Mouse (Mus musculus) MEL (cell line): ENCODE results near the gene Foxf2. TPM values are rescaled to one million over a fixed set of nuclear protein-coding genes. Genes with fewer than 3 reads are reported as not detected.

Experiments
- DNase-seq: peaks from one replicate; pipeline ENCODE4 v3.0.0; 2011; ENCODE audit warnings: low read depth, low spot score
- H3K27ac ChIP-seq: 2 replicates; pipeline ENCODE4 v1.5.1; 2012; ENCODE audit warnings: low read depth, mild to moderate bottlenecking, control low read depth, low read length, moderate library complexity; ENCODE audit not compliant: control insufficient read depth
- H3K27me3 ChIP-seq, 2 experiments: fragments of 150-350 bp in 1 of 2; sonication (generic) in 1 of 2; 2 replicates each; pipeline ENCODE4 v1.6.1; 2012; ENCODE audit warnings: low read length in 2 of 2, mild to moderate bottlenecking in 2 of 2, improper control_type of control experiment in 1 of 2, moderate library complexity in 1 of 2; ENCODE audit not compliant: insufficient read depth in 2 of 2, control insufficient read depth in 1 of 2
- H3K36me3 ChIP-seq, 2 experiments: 2 replicates each; pipeline ENCODE4 v1.6.1; 2012 to 2014; ENCODE audit warnings: low read length in 2 of 2, improper control_type of control experiment in 1 of 2, inconsistent platforms in 1 of 2, mild to moderate bottlenecking in 1 of 2; ENCODE audit not compliant: insufficient read depth in 2 of 2, control insufficient read depth in 1 of 2
- H3K4me1 ChIP-seq, 2 experiments: fragments of 150-350 bp in 1 of 2; sonication (generic) in 1 of 2; 2 replicates each; pipeline ENCODE4 v1.6.1; 2012; ENCODE audit warnings: low read length in 2 of 2, improper control_type of control experiment in 1 of 2, mild to moderate bottlenecking in 1 of 2; ENCODE audit not compliant: insufficient read depth in 2 of 2, control insufficient read depth in 1 of 2
- H3K4me3 ChIP-seq, 2 experiments: fragments of 150-350 bp in 1 of 2; sonication (generic) in 1 of 2; 2 replicates each; pipeline ENCODE4 v1.5.1; 2012; ENCODE audit warnings: low read depth in 2 of 2, low read length in 2 of 2, mild to moderate bottlenecking in 2 of 2, moderate library complexity in 2 of 2, control low read depth in 1 of 2, improper control_type of control experiment in 1 of 2; ENCODE audit not compliant: control insufficient read depth in 1 of 2, insufficient read depth in 1 of 2
- H3K79me2 ChIP-seq: 2 replicates; pipeline ENCODE4 v1.6.1; 2012; ENCODE audit warnings: mild to moderate bottlenecking, low read length, moderate library complexity; ENCODE audit not compliant: control insufficient read depth, poor library complexity, insufficient read depth
- H3K9ac ChIP-seq: 2 replicates; pipeline ENCODE4 v1.6.1; 2012; ENCODE audit warnings: low read depth, mild to moderate bottlenecking, control low read depth, low read length, moderate library complexity; ENCODE audit not compliant: control insufficient read depth, poor library complexity, severe bottlenecking
- H3K9me3 ChIP-seq: fragments of 150-350 bp; sonication (generic); replicated peaks from 2 replicates; pipeline ENCODE4 v1.6.1; 2012; ENCODE audit warnings: mild to moderate bottlenecking, low read length, improper control_type of control experiment, moderate library complexity; ENCODE audit not compliant: insufficient read depth
- CHD1 ChIP-seq: IDR thresholded peaks from 2 replicates; pipeline ENCODE4 v1.6.1; 2012; ENCODE audit warnings: low read depth, mild to moderate bottlenecking, inconsistent platforms, low read length, improper control_type of control experiment
- CHD2 ChIP-seq: IDR thresholded peaks from 2 replicates; pipeline ENCODE4 v1.6.1; 2011; ENCODE audit warnings: low read length, improper control_type of control experiment
- CTCF ChIP-seq, 3 experiments: IDR thresholded peaks in 2 of 3; conservative IDR thresholded peaks in 1 of 3; 2 replicates each; pipeline ENCODE4 v1.5.1; 2011 to 2012; ENCODE audit warnings: low read length in 3 of 3, low read depth in 2 of 3, mild to moderate bottlenecking in 2 of 3, improper control_type of control experiment in 1 of 3, inconsistent platforms in 1 of 3, mixed read lengths in 1 of 3, moderate library complexity in 1 of 3; ENCODE audit not compliant: control insufficient read depth in 1 of 3, insufficient read depth in 1 of 3, poor library complexity in 1 of 3, severe bottlenecking in 1 of 3
- E2F4 ChIP-seq: IDR thresholded peaks from 2 replicates; pipeline ENCODE4 v1.6.1; 2011; ENCODE audit warnings: low read depth, low read length, improper control_type of control experiment, borderline replicate concordance
- ELF1 ChIP-seq: IDR thresholded peaks from 2 replicates; pipeline ENCODE4 v1.6.1; 2014; ENCODE audit warnings: low read depth, mild to moderate bottlenecking, inconsistent platforms, low read length, improper control_type of control experiment, moderate library complexity
- EP300 ChIP-seq, 2 experiments: IDR thresholded peaks; 2 replicates each; pipeline ENCODE4 v1.6.1; 2011; ENCODE audit warnings: improper control_type of control experiment in 2 of 2, low read length in 2 of 2, low read depth in 1 of 2, mild to moderate bottlenecking in 1 of 2
- ETS1 ChIP-seq: IDR thresholded peaks from 2 replicates; pipeline ENCODE4 v1.6.1; 2012; ENCODE audit warnings: low read depth, mild to moderate bottlenecking, inconsistent platforms, low read length, improper control_type of control experiment, moderate library complexity
- HCFC1 ChIP-seq: IDR thresholded peaks from 2 replicates; pipeline ENCODE4 v1.6.1; 2012; ENCODE audit warnings: low read depth, mild to moderate bottlenecking, inconsistent platforms, low read length, improper control_type of control experiment, moderate library complexity
- JUND ChIP-seq: IDR thresholded peaks from 2 replicates; pipeline ENCODE4 v1.6.1; 2011; ENCODE audit warnings: low read depth, mild to moderate bottlenecking, improper control_type of control experiment, low read length
- MAFK ChIP-seq: IDR thresholded peaks from 2 replicates; pipeline ENCODE4 v1.6.1; 2011; ENCODE audit warnings: low read depth, mild to moderate bottlenecking, low read length, improper control_type of control experiment, borderline replicate concordance
- MXI1 ChIP-seq: IDR thresholded peaks from 2 replicates; pipeline ENCODE4 v1.6.1; 2011; ENCODE audit warnings: mild to moderate bottlenecking, low read depth, low read length, improper control_type of control experiment
- MYC ChIP-seq: IDR thresholded peaks from 2 replicates; pipeline ENCODE4 v1.6.1; 2011; ENCODE audit warnings: low read depth, mild to moderate bottlenecking, low read length, improper control_type of control experiment, moderate library complexity
- NELFE ChIP-seq: IDR thresholded peaks from 2 replicates; pipeline ENCODE4 v1.6.1; 2011; ENCODE audit warnings: low read depth, low read length, improper control_type of control experiment
- NRF1 ChIP-seq: IDR thresholded peaks from 2 replicates; pipeline ENCODE4 v1.6.1; 2014; ENCODE audit warnings: low read depth, mild to moderate bottlenecking, inconsistent platforms, low read length, improper control_type of control experiment, moderate library complexity; ENCODE audit not compliant: poor library complexity, insufficient read depth, severe bottlenecking
- POLR2AphosphoS5 ChIP-seq: IDR thresholded peaks from 2 replicates; pipeline ENCODE4 v1.6.1; 2012; ENCODE audit warnings: low read depth, borderline replicate concordance, mild to moderate bottlenecking, inconsistent platforms, low read length, moderate library complexity, mixed read lengths
- RCOR1 ChIP-seq: IDR thresholded peaks from 2 replicates; pipeline ENCODE4 v1.6.1; 2012; ENCODE audit warnings: low read depth, mild to moderate bottlenecking, inconsistent platforms, low read length, improper control_type of control experiment
- SIN3A ChIP-seq: IDR thresholded peaks from 2 replicates; pipeline ENCODE4 v1.6.1; 2012; ENCODE audit warnings: low read length, improper control_type of control experiment, inconsistent platforms
- USF2 ChIP-seq, 2 experiments: IDR thresholded peaks; 2 replicates each; pipeline ENCODE4 v1.6.1; 2011 to 2012; ENCODE audit warnings: improper control_type of control experiment in 2 of 2, low read length in 2 of 2, borderline replicate concordance in 1 of 2, inconsistent platforms in 1 of 2, low read depth in 1 of 2, mild to moderate bottlenecking in 1 of 2; ENCODE audit not compliant: insufficient read depth in 1 of 2
- ZKSCAN1 ChIP-seq: IDR thresholded peaks from 2 replicates; pipeline ENCODE4 v1.6.1; 2012; ENCODE audit warnings: low read depth, mild to moderate bottlenecking, inconsistent platforms, low read length, improper control_type of control experiment, moderate library complexity
- ZMIZ1 ChIP-seq: IDR thresholded peaks from 2 replicates; pipeline ENCODE4 v1.6.1; 2012; ENCODE audit warnings: low read depth, mild to moderate bottlenecking, inconsistent platforms, low read length, improper control_type of control experiment, moderate library complexity
- ZNF384 ChIP-seq: IDR thresholded peaks from 2 replicates; pipeline ENCODE4 v1.6.1; 2012; ENCODE audit warnings: low read depth, mild to moderate bottlenecking, inconsistent platforms, low read length, improper control_type of control experiment
- polyA plus RNA-seq, 2 experiments: library from polyadenylated mRNA; stranded (reverse) in 1 of 2; unstranded in 1 of 2; fragments of >175 nt in 1 of 2; fragments of >200 nt in 1 of 2; gene quantifications; 2 replicates each; pipeline versions ENCODE4 v1.2.1 to v1.2.4; 2012; ENCODE audit warnings: low replicate concordance in 2 of 2, low read depth in 1 of 2; ENCODE audit not compliant: insufficient read length in 2 of 2, insufficient read depth in 1 of 2, missing spikeins in 1 of 2
- total RNA-seq: library from RNA; depleted of rRNA; stranded (reverse); fragments of 300-350 nt; gene quantifications from 2 replicates; pipeline ENCODE4 v1.2.3, GENCODE M21; 2012; rRNA removed

Gene Foxf2
- total RNA-seq: not detected in 2 replicates
- not detected for polyA plus RNA-seq

DNA sequence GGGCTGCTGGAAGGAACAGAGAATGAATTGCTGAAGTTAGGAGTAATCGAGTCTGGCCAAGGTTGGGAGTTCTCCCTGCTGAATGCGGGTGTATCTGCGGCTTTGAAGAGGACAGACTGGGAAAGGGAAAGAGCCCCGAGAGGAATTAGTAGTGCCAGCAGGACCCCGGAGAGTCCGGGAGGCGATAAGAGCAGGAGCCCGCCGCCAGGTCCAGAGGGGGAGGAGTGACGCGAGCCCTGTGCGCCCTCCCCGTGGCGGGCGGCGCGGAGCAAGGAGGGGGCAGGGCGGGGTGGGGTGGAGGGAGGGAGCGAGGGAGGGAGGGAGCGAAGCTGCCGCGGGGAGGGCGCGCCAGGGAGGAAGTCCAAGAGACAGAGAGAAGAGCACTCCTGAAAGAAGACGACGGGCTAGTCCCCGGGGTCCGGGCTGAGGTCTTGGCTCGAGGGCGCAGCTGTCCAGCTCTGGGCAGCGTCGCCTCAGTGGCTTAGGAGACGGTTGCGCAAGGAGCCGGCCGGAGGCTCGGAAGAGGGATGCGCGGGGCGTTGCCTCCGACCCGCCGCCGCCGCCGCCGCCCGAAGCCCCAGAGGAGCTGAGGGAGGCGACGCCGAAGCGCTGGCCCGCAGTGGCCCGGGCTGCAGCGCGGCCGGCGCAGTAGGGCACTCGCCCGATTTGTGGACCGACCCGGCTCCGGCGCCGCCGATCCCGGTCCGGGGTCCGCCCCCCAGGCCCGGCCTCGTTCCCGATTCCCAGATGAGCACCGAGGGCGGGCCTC, at the start of gene Foxf2:
Foxf2 (plus strand) TSS at position 484 of the 769 bp plus-strand sequence.
- Histone ChIP-seq H3K4me3 (no peak within 1 kb of the TSS), H3K79me2 (no peaks in the 10 kb centered on the region), H3K9ac (no peak within 1 kb of the TSS), H3K9me3 (no peaks in the 10 kb centered on the region), H3K27ac (no peak within 1 kb of the TSS), H3K36me3 (no peaks in the 10 kb centered on the region), H3K27me3 (no peaks in the 10 kb centered on the region), H3K4me1 (no peaks in the 10 kb centered on the region)
- TF ChIP-seq HCFC1 (no peak), MXI1 (no peak), ZNF384 (no peak), MAFK (no peak), CTCF (IDR thresholded peaks at IDR 0.05 in 2 of 3, conservative IDR thresholded peaks at IDR 0.05 in 1 of 3; ENCODE audit: control insufficient read depth in 1 of 3, insufficient read depth in 1 of 3, low read depth in 2 of 3, low read length in 3 of 3, poor library complexity in 1 of 3, severe bottlenecking in 1 of 3) (no peak), ELF1 (no peak), SIN3A (no peak), CHD2 (no peak), RCOR1 (no peak), NRF1 (no peak)
- no peak for DNase-seq

DNA sequence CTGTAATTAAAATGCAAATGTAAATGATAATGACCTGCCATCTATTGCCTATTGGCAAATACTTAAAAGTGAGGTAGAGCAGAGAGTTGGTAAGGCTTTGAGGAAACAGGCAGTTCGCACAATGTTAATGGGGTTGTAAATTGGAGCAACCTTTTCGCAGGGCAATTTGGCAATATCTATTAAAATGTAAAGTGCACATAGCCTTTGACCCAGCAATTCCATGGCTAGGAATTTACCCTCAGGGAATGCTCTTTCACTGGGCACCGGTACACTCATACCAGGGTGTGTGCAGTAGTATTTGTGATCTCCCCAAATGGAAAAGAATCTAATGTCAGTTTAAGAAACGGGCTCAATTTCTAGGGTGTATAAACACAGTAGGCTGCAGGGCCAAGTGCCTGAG, 48.9 kb upstream of the Foxf2 start:
- Histone ChIP-seq H3K79me2 (no peaks in the 10 kb centered on the region), H3K9me3 (no peaks in the 10 kb centered on the region), H3K27me3 (no peaks in the 10 kb centered on the region; a peak in 1 of 4 replicates), H3K4me3 (no peak overlapping the region), H3K36me3 (no peaks in the 10 kb centered on the region), H3K4me1 (no peaks in the 10 kb centered on the region), H3K9ac (no peak overlapping the region), H3K27ac (no peak overlapping the region)
- DNase-seq: no peak
- TF ChIP-seq CTCF (IDR thresholded peaks at IDR 0.05 in 2 of 3, conservative IDR thresholded peaks at IDR 0.05 in 1 of 3; ENCODE audit: control insufficient read depth in 1 of 3, insufficient read depth in 1 of 3, low read depth in 2 of 3, low read length in 3 of 3, poor library complexity in 1 of 3, severe bottlenecking in 1 of 3) (no peak), MAFK (no peak), CHD2 (no peak), RCOR1 (no peak), CHD1 (no peak), MYC (no peak), ETS1 (no peak), SIN3A (no peak), ZKSCAN1 (no peak), ZMIZ1 (no peak), ELF1 (no peak), USF2 (IDR thresholded peaks at IDR 0.05; ENCODE audit: borderline replicate concordance in 1 of 2, insufficient read depth in 1 of 2, low read depth in 1 of 2, low read length in 2 of 2) (no peak), NELFE (no peak), EP300 (IDR thresholded peaks at IDR 0.05; ENCODE audit: low read depth in 1 of 2, low read length in 2 of 2) (no peak), MXI1 (no peak), POLR2AphosphoS5 (no peak), E2F4 (no peak), JUND (no peak)
